Mouse (Mus musculus): ENCODE measurements around the gene Rnf6. TPM values are rescaled to one million over a fixed set of nuclear protein-coding genes. Genes with fewer than 3 reads are reported as not detected.

The Rnf6 gene
- polyA plus RNA-seq (2016; fragmentation: Nextera tagmentation; extraction: Ambion mirVana): 25.9 and 27.7 TPM in 2 replicates

GRCm38 (mm10) chr5:146220879-146221714, at the start of gene Rnf6:
Rnf6 (minus strand) TSS chr5:146221555.
- Histone ChIP-seq H3K4me1 (peaks cover 21% of the 10 kb centered on the region), H3K27ac (peak within 1 kb of the TSS; percentile 98), H3K9me3 (no peaks in the 10 kb centered on the region), H3K4me3 (peak within 1 kb of the TSS; percentile 76), H3K36me3 (replicated peaks) (peaks cover 39% of the 10 kb centered on the region), H3K27me3 (ENCODE audit: poor library complexity, severe bottlenecking) (no peaks in the 10 kb centered on the region)
- peak; percentile 93 for DNase-seq (ENCODE audit: extremely low spot score, low spot score)
- under 1% methylated on average over 67 of the region's 67 CpGs for WGBS

- 92% methylated on average over 9 of the region's 9 CpGs for WGBS
- Histone ChIP-seq H3K9me3 (no peaks in the 10 kb centered on the region), H3K27ac (no peak overlapping the region)
Measured at GRCm38 (mm10) chr5:146270593-146270992, 49.2 kb upstream of the Rnf6 start.

GRCm38 (mm10) chr5:146267776-146268175, 46.4 kb upstream of the Rnf6 start:
- no peak for DNase-seq (ENCODE audit: extremely low spot score, low spot score)
- WGBS: 93% methylated on average over 7 of the region's 7 CpGs
- Histone ChIP-seq H3K4me3 (no peak overlapping the region), H3K36me3 (replicated peaks) (peaks cover 45% of the 10 kb centered on the region), H3K27me3 (ENCODE audit: poor library complexity, severe bottlenecking) (no peaks in the 10 kb centered on the region), H3K9me3 (no peaks in the 10 kb centered on the region), H3K27ac (no peak overlapping the region), H3K4me1 (no peaks in the 10 kb centered on the region)

More at GRCm38 (mm10) chr5:146270593-146270992, 49.2 kb upstream of the Rnf6 start:
- Histone ChIP-seq H3K36me3 (replicated peaks) (peaks cover 71% of the 10 kb centered on the region), H3K4me3 (no peak overlapping the region), H3K27me3 (ENCODE audit: poor library complexity, severe bottlenecking) (no peaks in the 10 kb centered on the region), H3K4me1 (no peaks in the 10 kb centered on the region)
- no peak for DNase-seq (ENCODE audit: extremely low spot score, low spot score)

GRCm38 (mm10) chr5:146265934-146266591, 44.7 kb upstream of the Rnf6 start:
- DNase-seq (ENCODE audit: extremely low spot score, low spot score): no peak
- Histone ChIP-seq H3K9me3 (no peaks in the 10 kb centered on the region), H3K4me1 (no peaks in the 10 kb centered on the region), H3K36me3 (replicated peaks) (peaks cover 45% of the 10 kb centered on the region), H3K27ac (no peak overlapping the region), H3K27me3 (ENCODE audit: poor library complexity, severe bottlenecking) (no peaks in the 10 kb centered on the region), H3K4me3 (no peak overlapping the region)
- WGBS: 91% methylated on average over 4 of the region's 6 CpGs

GRCm38 (mm10) chr5:146260003-146260402, 38.6 kb upstream of the Rnf6 start:
- Histone ChIP-seq H3K4me3 (no peak overlapping the region), H3K27ac (no peak overlapping the region), H3K9me3 (0 out of 2 replicates have a peak, but pooled peaks cover 2% of the 10 kb centered on the region), H3K36me3 (replicated peaks) (peaks cover 43% of the 10 kb centered on the region), H3K27me3 (ENCODE audit: poor library complexity, severe bottlenecking) (no peaks in the 10 kb centered on the region), H3K4me1 (no peaks in the 10 kb centered on the region)
- WGBS: 48% methylated on average over 9 of the region's 9 CpGs
- DNase-seq (ENCODE audit: extremely low spot score, low spot score): no peak

- no peak for DNase-seq (ENCODE audit: extremely low spot score, low spot score)
- H3K4me3 ChIP-seq: no peak overlapping the region
- no peaks in the 10 kb centered on the region for H3K4me1 ChIP-seq
- no peaks in the 10 kb centered on the region for H3K9me3 ChIP-seq
- no peak overlapping the region for H3K27ac ChIP-seq
- H3K36me3 ChIP-seq (replicated peaks): peaks cover 45% of the 10 kb centered on the region
- 87% methylated on average over 5 of the region's 5 CpGs for WGBS
- no peaks in the 10 kb centered on the region for H3K27me3 ChIP-seq (ENCODE audit: poor library complexity, severe bottlenecking)
Measured at GRCm38 (mm10) chr5:146253644-146254043, 32.3 kb upstream of the Rnf6 start.

GRCm38 (mm10) chr5:146251663-146252429, 30.5 kb upstream of the Rnf6 start:
- no peaks in the 10 kb centered on the region for H3K27me3 ChIP-seq (ENCODE audit: poor library complexity, severe bottlenecking)
- WGBS: 87% methylated on average over 5 of the region's 5 CpGs

GRCm38 (mm10) chr5:146250369-146251075, 29.2 kb upstream of the Rnf6 start:
- 0 out of 2 replicates have a peak, but pooled peaks cover 4% of the 10 kb centered on the region for H3K4me1 ChIP-seq
- WGBS: 90% methylated on average over 12 of the region's 12 CpGs
- H3K27ac ChIP-seq: no peak overlapping the region
- peaks cover 30% of the 10 kb centered on the region for H3K36me3 ChIP-seq (replicated peaks)
- H3K9me3 ChIP-seq: no peaks in the 10 kb centered on the region
- H3K27me3 ChIP-seq (ENCODE audit: poor library complexity, severe bottlenecking): no peaks in the 10 kb centered on the region
- H3K4me3 ChIP-seq: no peak overlapping the region
- no peak for DNase-seq (ENCODE audit: extremely low spot score, low spot score)

More at GRCm38 (mm10) chr5:146251663-146252429, 30.5 kb upstream of the Rnf6 start:
- no peak for DNase-seq (ENCODE audit: extremely low spot score, low spot score)
- Histone ChIP-seq H3K4me1 (0 out of 2 replicates have a peak, but pooled peaks cover 4% of the 10 kb centered on the region), H3K27ac (no peak overlapping the region), H3K9me3 (no peaks in the 10 kb centered on the region), H3K4me3 (no peak overlapping the region), H3K36me3 (replicated peaks) (peaks cover 35% of the 10 kb centered on the region)

GRCm38 (mm10) chr5:146248746-146249145, 27.4 kb upstream of the Rnf6 start:
- H3K9me3 ChIP-seq: no peaks in the 10 kb centered on the region
- no peak overlapping the region for H3K27ac ChIP-seq
- WGBS: 95% methylated on average over 10 of the region's 10 CpGs
- H3K36me3 ChIP-seq (replicated peaks): peaks cover 26% of the 10 kb centered on the region
- no peak overlapping the region for H3K4me3 ChIP-seq
- H3K27me3 ChIP-seq (ENCODE audit: poor library complexity, severe bottlenecking): no peaks in the 10 kb centered on the region
- 0 out of 2 replicates have a peak, but pooled peaks cover 4% of the 10 kb centered on the region for H3K4me1 ChIP-seq
- DNase-seq (ENCODE audit: extremely low spot score, low spot score): no peak

- Histone ChIP-seq H3K4me1 (0 out of 2 replicates have a peak, but pooled peaks cover 4% of the 10 kb centered on the region), H3K9me3 (no peaks in the 10 kb centered on the region), H3K27ac (no peak overlapping the region), H3K27me3 (ENCODE audit: poor library complexity, severe bottlenecking) (no peaks in the 10 kb centered on the region), H3K4me3 (no peak overlapping the region), H3K36me3 (replicated peaks) (peaks cover 23% of the 10 kb centered on the region)
- DNase-seq (ENCODE audit: extremely low spot score, low spot score): no peak
- 53% methylated on average over 5 of the region's 5 CpGs for WGBS
Measured at GRCm38 (mm10) chr5:146247709-146248108, 26.4 kb upstream of the Rnf6 start.

GRCm38 (mm10) chr5:146246386-146246785, 25.0 kb upstream of the Rnf6 start:
- Histone ChIP-seq H3K9me3 (no peaks in the 10 kb centered on the region), H3K27ac (no peak overlapping the region), H3K27me3 (ENCODE audit: poor library complexity, severe bottlenecking) (no peaks in the 10 kb centered on the region), H3K36me3 (replicated peaks) (peaks cover 25% of the 10 kb centered on the region), H3K4me1 (0 out of 2 replicates have a peak, but pooled peaks cover 4% of the 10 kb centered on the region), H3K4me3 (no peak overlapping the region)
- no peak for DNase-seq (ENCODE audit: extremely low spot score, low spot score)
- 100% methylated on average over 1 of the region's 1 CpGs for WGBS

All from forebrain, embryonic 10.5 days (tissue).